Mouse (Mus musculus): ENCODE measurements around the gene Ranbp3. TPM values are rescaled to one million over a fixed set of nuclear protein-coding genes. Genes with fewer than 3 reads are reported as not detected.

Ranbp3 gene
- total RNA-seq, 1 experiment from 2014 or later: 79.7 TPM

GRCm38 (mm10) chr17:56727029-56727649 lies 54.0 kb downstream of the Ranbp3 start:
- DNase-seq: no peak

GRCm38 (mm10) chr17:56727659-56728058 lies 54.6 kb downstream of the Ranbp3 start:
- no peak for DNase-seq

DNA sequence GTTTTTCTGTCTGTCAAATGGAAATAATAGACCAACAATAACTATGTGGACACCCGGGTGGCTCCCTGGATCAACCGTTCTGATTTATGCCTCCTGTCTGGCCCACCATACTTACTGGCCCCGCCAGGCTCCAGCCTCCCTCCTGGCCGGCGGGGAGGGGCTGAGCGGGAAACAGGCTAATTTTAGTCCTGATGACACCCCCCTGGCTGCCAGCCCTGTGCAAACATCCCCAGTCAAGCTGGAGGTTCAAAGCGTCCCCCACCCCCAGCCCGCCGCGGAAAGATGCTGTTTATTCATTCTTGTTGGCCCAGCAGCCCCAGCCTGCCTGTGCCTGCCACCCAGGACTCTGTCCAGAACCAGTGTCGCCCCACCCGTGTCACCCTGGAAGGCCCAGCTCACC lies 55.0 kb downstream of the Ranbp3 start:
- DNase-seq: no peak

GRCm38 (mm10) chr17:56729151-56729550 lies 56.1 kb downstream of the Ranbp3 start:
- no peak for DNase-seq

- DNase-seq: no peak
Measured at GRCm38 (mm10) chr17:56729656-56730055, 56.6 kb downstream of the Ranbp3 start.

DNA sequence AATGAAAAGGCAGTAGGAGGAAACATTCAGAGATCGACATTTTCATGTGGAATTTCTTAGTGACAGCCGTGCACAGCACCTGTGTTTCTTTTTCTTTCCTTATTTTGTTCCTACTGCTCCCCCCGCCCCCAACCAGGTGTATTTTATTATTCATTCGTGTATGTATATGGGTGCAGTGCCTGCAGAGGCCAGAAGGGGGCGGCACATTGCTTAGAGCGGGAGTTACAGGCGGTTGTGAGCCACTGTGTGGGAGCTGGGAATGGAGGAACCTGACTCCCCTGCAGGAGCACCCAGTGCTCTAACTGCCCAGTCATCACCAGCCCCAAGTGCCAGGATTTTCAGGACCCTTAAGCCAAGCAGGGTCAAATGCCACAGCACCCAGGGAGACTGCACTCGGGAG lies 63.4 kb downstream of the Ranbp3 start:
- DNase-seq: no peak

DNA sequence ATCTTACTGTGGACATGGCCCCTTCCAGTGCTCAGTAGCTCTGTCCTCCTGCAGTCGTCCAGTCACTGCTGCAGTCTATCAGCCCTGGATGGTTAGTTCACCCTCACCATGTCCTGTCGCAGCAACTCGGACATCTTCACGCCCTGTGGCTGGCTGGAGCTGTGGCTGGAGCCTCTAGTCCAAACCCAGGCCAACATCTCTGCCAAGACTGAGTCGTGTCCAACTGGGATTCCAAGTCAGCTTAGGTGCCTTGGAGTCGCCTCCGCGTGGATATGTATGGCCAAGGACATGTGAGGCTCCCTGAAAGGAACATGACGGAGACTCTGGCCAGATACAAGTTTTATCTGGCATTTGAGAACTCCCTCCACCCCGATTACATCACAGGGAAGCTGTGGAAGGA lies 65.1 kb downstream of the Ranbp3 start:
- no peak for DNase-seq

DNA sequence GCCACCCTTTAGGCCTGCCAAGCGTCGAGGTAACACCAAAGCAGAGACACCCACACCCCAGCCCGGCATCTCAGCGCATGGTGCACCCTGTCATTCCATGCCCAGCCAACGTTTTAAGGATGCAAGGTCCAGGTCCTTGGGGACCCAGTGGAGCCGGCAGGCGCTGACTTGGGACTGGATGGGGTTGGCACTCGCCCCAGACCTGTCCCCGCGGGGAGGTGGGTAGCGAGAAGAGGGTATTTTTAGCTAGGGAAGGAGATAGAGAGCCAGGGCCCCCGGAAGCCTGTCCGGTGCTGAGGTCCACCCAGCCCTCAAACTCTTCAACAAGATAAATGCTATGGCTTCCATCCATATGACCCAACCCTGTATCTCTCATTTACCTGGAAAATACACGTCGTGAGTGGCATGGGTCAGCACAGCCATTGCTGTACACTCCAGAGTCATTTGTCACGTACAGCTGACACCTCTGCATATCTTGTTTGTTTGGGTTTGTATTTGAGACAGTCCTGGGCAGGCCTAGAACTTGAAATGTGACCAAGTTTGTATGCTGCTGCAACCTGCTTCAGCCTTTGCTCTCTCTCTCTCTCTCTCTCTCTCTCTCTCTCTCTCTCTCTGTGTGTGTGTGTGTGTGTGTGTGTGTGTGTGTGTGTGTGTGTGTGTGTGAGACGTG lies 67.2 kb downstream of the Ranbp3 start:
- DNase-seq: no peak

- no peak for DNase-seq
Measured at GRCm38 (mm10) chr17:56740788-56741160, 67.7 kb downstream of the Ranbp3 start.

DNA sequence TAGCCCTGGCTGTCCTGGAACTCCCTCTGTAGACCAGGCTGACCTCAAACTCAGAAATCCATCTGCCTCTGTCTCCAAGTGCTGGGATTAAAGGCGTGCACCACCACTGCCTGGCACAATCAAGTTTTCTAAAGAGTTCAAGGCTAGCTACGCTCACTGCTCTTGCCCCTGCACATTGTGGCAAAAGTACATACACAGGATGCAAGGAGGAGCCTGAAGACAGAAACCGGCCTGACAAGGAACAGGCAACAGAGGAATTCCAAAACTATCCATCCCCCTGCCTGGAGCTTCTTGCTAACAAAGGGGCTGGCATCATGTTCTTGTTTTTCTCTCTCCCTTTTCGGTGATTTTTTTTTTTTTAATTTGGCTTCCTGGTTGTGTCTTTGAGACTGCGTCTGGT lies 71.1 kb downstream of the Ranbp3 start:
- DNase-seq: no peak

DNA sequence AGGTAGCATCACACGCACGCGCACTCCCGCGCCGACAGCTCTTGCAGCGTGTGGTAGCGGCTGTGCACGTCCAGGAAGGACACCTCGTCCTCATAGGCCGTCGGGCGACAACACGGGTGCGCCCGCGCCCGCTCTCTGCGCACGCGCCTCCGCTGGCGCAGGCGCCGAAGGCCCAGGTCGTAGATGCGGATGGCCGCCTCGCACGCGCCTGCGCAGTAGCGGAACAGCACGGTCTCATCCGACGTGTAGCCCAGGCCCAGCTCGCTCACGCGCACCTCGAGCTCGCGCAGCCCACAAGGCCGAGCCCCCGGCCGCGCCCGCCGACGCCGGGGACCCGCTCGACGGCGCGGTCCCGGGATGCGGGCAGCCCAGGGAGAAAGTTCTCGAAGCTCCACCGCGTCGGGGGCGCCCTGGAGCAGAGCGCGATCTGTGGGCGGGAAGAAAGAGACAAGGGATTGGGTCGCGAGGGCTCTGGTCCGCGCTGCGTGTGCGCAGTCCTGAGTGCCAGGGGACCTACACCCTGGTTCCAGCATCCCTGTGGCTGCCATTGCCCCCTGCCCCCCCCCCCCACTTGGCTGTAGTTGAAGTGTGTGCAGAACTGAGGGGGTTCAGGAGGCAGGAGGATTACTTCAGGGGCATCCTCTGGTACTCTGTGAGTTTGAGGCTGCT lies 78.4 kb downstream of the Ranbp3 start:
- peak; percentile 55 for DNase-seq

- DNase-seq: no peak
Measured at GRCm38 (mm10) chr17:56753452-56753851, 80.4 kb downstream of the Ranbp3 start.

DNA sequence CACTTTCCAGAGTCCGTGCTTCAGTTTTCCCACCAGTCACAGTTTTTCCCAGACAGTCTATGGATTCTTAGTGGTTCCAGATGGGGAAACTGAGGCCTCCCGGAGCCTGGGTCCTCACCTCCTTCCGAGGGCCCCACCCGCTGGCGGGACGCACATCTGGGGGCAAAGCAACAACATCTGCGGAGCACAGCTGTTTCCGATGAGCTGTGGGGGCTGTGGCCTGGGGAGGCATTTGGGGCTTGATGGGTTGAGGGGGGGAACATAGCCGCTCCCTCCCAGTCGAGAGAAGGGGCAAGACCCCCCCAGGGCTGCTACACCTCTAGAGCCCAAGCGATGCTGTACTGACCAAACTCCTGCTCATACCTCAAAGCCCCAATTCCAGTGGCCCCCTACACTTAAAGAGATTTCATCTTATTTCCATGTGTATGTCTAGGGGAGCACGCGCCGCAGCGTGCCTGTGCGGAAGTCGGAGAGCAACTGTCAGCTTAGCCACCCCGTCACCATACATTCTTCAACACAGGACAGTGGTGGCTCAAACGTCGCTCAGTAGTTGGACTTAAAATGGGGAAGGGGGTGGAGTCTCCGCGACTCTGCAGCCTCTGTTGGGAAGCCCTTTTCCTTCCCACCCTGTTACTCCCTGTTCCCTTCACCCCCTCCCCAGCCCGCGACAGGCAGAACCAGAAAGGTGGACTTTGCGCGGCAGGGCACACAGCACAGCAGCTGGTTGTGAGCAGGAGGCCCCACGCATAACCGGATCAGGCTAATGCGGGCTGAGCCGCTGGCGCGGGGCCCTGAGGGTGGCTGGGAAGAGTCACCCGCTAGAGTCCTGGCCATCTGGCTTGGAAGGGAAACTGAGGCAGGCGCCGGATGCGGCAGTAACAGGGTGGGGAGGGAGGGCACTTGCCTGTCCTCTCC lies 81.4 kb downstream of the Ranbp3 start:
- no peak for DNase-seq

DNA sequence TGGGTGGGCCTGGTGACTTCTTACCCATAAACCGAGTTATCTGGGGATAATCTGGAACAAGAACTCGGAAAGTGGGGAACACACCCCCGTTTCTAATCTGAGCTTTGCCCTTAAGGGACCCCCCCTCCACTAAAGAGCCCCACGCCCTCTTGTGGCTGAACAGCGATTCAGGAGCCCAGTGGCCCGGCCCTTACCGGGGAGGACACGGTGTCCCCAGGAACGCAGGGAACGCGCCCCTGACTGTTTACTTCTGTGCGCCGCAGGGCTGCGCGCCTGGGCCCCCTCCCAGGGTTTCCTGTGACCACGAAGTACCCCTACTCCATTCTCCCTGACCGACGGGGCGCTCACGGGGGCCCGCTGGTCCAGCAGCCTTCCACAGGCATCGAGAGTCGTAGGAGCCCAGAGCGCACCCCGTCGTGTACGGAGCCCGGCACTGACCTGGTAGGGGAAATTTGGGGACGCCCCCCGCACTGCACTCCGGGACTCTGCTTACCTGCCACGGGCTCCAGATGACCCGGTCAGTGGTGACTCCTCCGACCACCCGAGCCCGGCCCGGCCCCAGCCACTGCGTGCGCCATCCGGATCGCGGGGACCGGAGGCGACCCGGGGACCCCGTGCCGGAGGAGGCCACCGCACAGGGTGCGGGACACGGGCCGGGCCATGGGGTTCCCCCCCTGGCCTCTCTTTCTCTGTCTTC lies 83.8 kb downstream of the Ranbp3 start:
- DNase-seq: peak; percentile 53

DNA sequence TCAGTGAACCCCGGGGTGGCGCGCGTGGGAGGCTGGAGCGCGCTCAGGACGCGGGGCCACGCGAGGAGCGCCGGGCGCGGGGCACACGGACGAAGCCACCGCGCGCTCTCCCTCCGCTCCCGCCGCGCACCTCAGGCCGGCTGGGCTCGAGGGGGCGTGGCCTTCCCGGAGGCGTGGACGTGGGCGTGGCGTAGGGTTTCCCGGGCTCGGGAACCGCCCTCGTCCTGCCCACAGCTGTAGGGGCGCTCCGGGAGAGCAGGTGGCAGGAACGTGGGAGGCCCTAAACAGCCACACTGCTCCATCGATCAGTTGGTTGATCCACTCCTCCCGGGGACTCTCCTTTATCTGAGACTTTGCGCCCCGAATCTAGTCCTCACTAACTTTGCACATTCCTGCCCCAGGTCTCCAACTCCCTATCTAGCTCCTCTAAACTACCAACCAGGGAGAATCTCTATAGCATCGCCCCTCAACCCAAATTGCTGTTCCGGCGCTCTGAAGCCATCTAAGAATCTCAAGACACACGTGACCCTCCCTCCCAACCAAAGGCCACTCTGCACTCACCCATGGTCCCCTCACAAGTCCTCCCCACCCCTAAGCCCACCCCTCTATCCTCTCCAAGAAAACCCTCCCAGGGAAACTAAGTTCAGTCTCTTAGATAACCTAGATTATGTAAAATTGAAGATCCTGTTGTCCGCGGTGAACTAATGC lies 84.5 kb downstream of the Ranbp3 start, which contains the start of gene Nrtn:
TSS of gene Nrtn (minus strand) at position 115 of the 708 bp plus-strand sequence.
- DNase-seq: peak; percentile 94

DNA sequence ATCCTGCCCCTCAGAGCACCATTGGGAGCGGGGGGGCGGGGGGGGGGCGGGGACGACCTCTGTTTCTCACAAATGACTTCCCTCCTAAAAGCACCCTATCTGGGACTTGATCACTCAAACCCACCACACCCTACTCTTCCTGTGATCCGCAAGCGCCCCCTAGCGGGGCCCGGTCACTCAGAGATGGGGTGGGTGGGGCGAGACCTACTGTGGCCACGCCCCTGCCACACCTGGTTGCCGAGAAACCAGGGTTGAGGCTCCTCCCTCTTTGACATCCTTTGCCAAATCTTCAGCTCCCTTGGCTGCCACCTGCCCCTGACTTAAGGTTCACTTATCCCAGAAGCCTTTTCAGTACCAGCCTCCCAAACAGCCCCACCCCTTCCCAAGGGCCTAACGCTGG lies 85.0 kb downstream of the Ranbp3 start:
- DNase-seq: peak; percentile 71

DNA sequence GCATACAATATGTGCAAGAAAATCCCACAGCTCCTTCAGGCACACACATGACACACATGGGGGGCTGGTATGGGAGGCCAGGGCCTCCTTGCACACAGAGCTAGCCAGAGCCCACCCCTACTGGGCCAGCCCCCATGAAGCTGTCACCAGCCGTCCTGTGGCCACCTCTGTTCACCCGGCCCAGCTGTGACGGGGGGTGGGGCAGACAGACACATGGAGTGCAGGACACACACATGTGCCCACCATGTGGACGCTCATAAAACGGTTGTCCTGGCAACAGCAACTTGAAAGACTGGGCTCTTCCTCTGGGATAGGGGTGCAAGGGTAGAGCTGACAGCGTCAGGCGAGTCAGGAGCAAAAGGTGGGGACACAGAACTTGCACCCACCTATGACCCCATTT lies 86.2 kb downstream of the Ranbp3 start:
- no peak for DNase-seq

GRCm38 (mm10) chr17:56761077-56761476 lies 88.0 kb downstream of the Ranbp3 start:
- no peak for DNase-seq

All from adrenal gland, postnatal 25 days (tissue).